ENCODE assay signal across 23 mouse cellular contexts in genomic region chr1:182054651-182055050, GRCm38 (mm10). TPM values are rescaled to one million over a fixed set of nuclear protein-coding genes. Genes with fewer than 3 reads are reported as not detected.
DNase-seq lines count a peak whose midpoint lies in the region; ATAC-seq lines count a peak whose summit lies in the region.
"Had no signal": no experiment of that assay in that cellular context is flagged by ENCODE, and none has a peak within 500 bp of the region (broad histone marks: within the 10 kb centered on the region; RNA-seq: fewer than 3 reads in every experiment).

No protein-coding gene starts in this region.

- WGBS in heart, embryonic 13.5 days = 77% methylated on average over 6 of the region's 6 CpGs
- 92% methylated on average over 6 of the region's 6 CpGs for WGBS in limb, embryonic 12.5 days
- WGBS in limb, embryonic 10.5 days = 91% methylated on average over 6 of the region's 6 CpGs
- WGBS in limb, embryonic 15.5 days = 91% methylated on average over 6 of the region's 6 CpGs
- WGBS in forebrain, embryonic 12.5 days = 91% methylated on average over 6 of the region's 6 CpGs

- H3K4me2 ChIP-seq in heart, embryonic 13.5 days = no peak overlapping the region
- H3K4me2 ChIP-seq in limb, embryonic 12.5 days = no peak overlapping the region
- no peak overlapping the region for H3K4me2 ChIP-seq in limb, embryonic 15.5 days
- H3K4me2 ChIP-seq in forebrain, embryonic 12.5 days = no peak overlapping the region
- H3K4me2 ChIP-seq: heart, embryonic 12.5 days; liver, embryonic 11.5 days; lung, embryonic 15.5 days; midbrain, embryonic 11.5 days; neural tube, embryonic 13.5 days had no signal

- H3K9me3 ChIP-seq in heart, embryonic 13.5 days = no peaks in the 10 kb centered on the region
- H3K9me3 ChIP-seq in limb, embryonic 12.5 days = no peaks in the 10 kb centered on the region
- H3K9me3 ChIP-seq in limb, embryonic 10.5 days (replicated peaks) = no peaks in the 10 kb centered on the region
- no peaks in the 10 kb centered on the region for H3K9me3 ChIP-seq in limb, embryonic 15.5 days
- H3K9me3 ChIP-seq in forebrain, embryonic 12.5 days = no peaks in the 10 kb centered on the region
- H3K9me3 ChIP-seq: forebrain, embryonic 10.5 days; G1E; heart, embryonic 12.5 days; lung, embryonic 15.5 days; neural tube, embryonic 13.5 days had no signal

- H3K27me3 ChIP-seq in heart, embryonic 13.5 days (replicated peaks) = no peaks in the 10 kb centered on the region
- H3K27me3 ChIP-seq in limb, embryonic 12.5 days = no peaks in the 10 kb centered on the region; the same call in 1 of the 2 replicates
- no peaks in the 10 kb centered on the region for H3K27me3 ChIP-seq in limb, embryonic 10.5 days (ENCODE audit: low read depth, poor library complexity, severe bottlenecking)
- H3K27me3 ChIP-seq in limb, embryonic 15.5 days = no peaks in the 10 kb centered on the region
- no peaks in the 10 kb centered on the region for H3K27me3 ChIP-seq in forebrain, embryonic 12.5 days
- H3K27me3 ChIP-seq: heart, embryonic 12.5 days; neural tube, embryonic 13.5 days had no signal

- intact Hi-C loops in heart, postnatal 10 days (cut with DNase I) = no loop called here

- no peak for ATAC-seq in heart, embryonic 13.5 days (ENCODE audit: extremely low read depth, insufficient number of reproducible peaks, low FRiP score, low TSS enrichment)
- ATAC-seq in limb, embryonic 12.5 days (ENCODE audit: insufficient number of reproducible peaks, insufficient read depth, low FRiP score, low TSS enrichment, low read depth) = no peak
- ATAC-seq in limb, embryonic 15.5 days (ENCODE audit: insufficient number of reproducible peaks, low FRiP score, low TSS enrichment, low read depth) = no peak
- ATAC-seq in forebrain, embryonic 12.5 days (ENCODE audit: low FRiP score) = no peak
- ATAC-seq: forebrain, embryonic 16.5 days; hindbrain, embryonic 16.5 days had no signal

- peak overlapping the region; percentile 48; the same call in 1 of the 2 replicates for H3K27ac ChIP-seq in heart, embryonic 13.5 days (replicated peaks)
- peak overlapping the region; percentile 37; the same call in 1 of the 2 replicates for H3K27ac ChIP-seq in limb, embryonic 12.5 days
- H3K27ac ChIP-seq in limb, embryonic 10.5 days = no peak overlapping the region
- H3K27ac ChIP-seq in limb, embryonic 15.5 days = 0 out of 2 replicates have a peak overlapping the region, but pooled peaks have one; percentile 7
- H3K27ac ChIP-seq in forebrain, embryonic 12.5 days = no peak overlapping the region
- H3K27ac ChIP-seq: forebrain, embryonic 10.5 days; lung, embryonic 15.5 days; neural tube, embryonic 13.5 days had no signal

- DNase-seq in heart, postnatal 10 days = no peak
- no peak for DNase-seq in limb, embryonic 10.5 days (ENCODE audit: low spot score)
- peak; percentile 75 for DNase-seq in R1 (ENCODE audit: low read depth, low spot score)
- DNase-seq in adrenal gland, postnatal 36 days = no peak
- DNase-seq: cerebellum, adult 11-12 months; cerebellum, adult 9-11 months; kidney, adult 18-20 months; layer of hippocampus, postnatal 36 days; right cerebral cortex, postnatal 4 days; thymus, postnatal 4 days had no signal

- H3K4me1 ChIP-seq in heart, embryonic 13.5 days = peaks cover 31% of the 10 kb centered on the region
- H3K4me1 ChIP-seq in limb, embryonic 12.5 days (replicated peaks) = peaks cover 18% of the 10 kb centered on the region
- peaks cover 23% of the 10 kb centered on the region for H3K4me1 ChIP-seq in limb, embryonic 10.5 days
- H3K4me1 ChIP-seq in limb, embryonic 15.5 days = peaks cover 14% of the 10 kb centered on the region
- H3K4me1 ChIP-seq in forebrain, embryonic 12.5 days = peaks cover 6% of the 10 kb centered on the region

- no peaks in the 10 kb centered on the region for H3K36me3 ChIP-seq in heart, embryonic 13.5 days
- no peaks in the 10 kb centered on the region for H3K36me3 ChIP-seq in limb, embryonic 12.5 days
- H3K36me3 ChIP-seq in limb, embryonic 10.5 days = no peaks in the 10 kb centered on the region
- H3K36me3 ChIP-seq in limb, embryonic 15.5 days = no peaks in the 10 kb centered on the region
- no peaks in the 10 kb centered on the region for H3K36me3 ChIP-seq in forebrain, embryonic 12.5 days (replicated peaks)
- H3K36me3 ChIP-seq: forebrain, embryonic 10.5 days; G1E; heart, embryonic 12.5 days; lung, embryonic 15.5 days; neural tube, embryonic 13.5 days had no signal

- no peak overlapping the region for H3K4me3 ChIP-seq in heart, embryonic 13.5 days
- no peak overlapping the region for H3K4me3 ChIP-seq in limb, embryonic 12.5 days (replicated peaks)
- no peak overlapping the region for H3K4me3 ChIP-seq in limb, embryonic 10.5 days
- no peak overlapping the region for H3K4me3 ChIP-seq in limb, embryonic 15.5 days
- H3K4me3 ChIP-seq in forebrain, embryonic 12.5 days (replicated peaks) = no peak overlapping the region
- H3K4me3 ChIP-seq: forebrain, embryonic 10.5 days; heart, embryonic 12.5 days; lung, embryonic 15.5 days; neural tube, embryonic 13.5 days had no signal

- H3K9ac ChIP-seq in heart, embryonic 13.5 days = no peak overlapping the region
- no peak overlapping the region for H3K9ac ChIP-seq in limb, embryonic 12.5 days (replicated peaks)
- no peak overlapping the region for H3K9ac ChIP-seq in limb, embryonic 15.5 days
- no peak overlapping the region for H3K9ac ChIP-seq in forebrain, embryonic 12.5 days
- H3K9ac ChIP-seq: heart, embryonic 12.5 days; lung, embryonic 15.5 days; neural tube, embryonic 13.5 days had no signal

RNA-seq across cellular contexts. Expression of gene Enah, which starts 34.9 kb away (rescaled TPM):
- polyA plus RNA-seq in heart, embryonic 13.5 days (2015; fragmentation: Nextera tagmentation; extraction: Ambion mirVana) = 14.7 and 14.8 TPM in 2 replicates
- 100 to 1,000 TPM; 140 to 156 TPM for total RNA-seq in heart, postnatal 10 days (2021)
- polyA plus RNA-seq in limb, embryonic 12.5 days (2016; fragmentation: Nextera tagmentation; extraction: Ambion mirVana) = 30.6 and 31.6 TPM in 2 replicates
- 23.0 and 23.6 TPM in 2 replicates for polyA plus RNA-seq in limb, embryonic 10.5 days (2016; fragmentation: Nextera tagmentation; extraction: Ambion mirVana)
- polyA plus RNA-seq in limb, embryonic 15.5 days (2015; fragmentation: Nextera tagmentation; extraction: Ambion mirVana) = 17.3 and 20.8 TPM in 2 replicates
- 10 to 100 TPM; 52.9 to 78.1 TPM for total RNA-seq in adrenal gland, postnatal 36 days (2021)
- 37.4 and 40.4 TPM in 2 replicates for polyA plus RNA-seq in forebrain, embryonic 12.5 days (2016; fragmentation: Nextera tagmentation; extraction: Ambion mirVana)
- polyA plus RNA-seq: G1E had no signal

Comparison
In these comparisons a context has a peak if more than half of its experiments do, and no peak if none do; other contexts are left out.
1. H3K27ac ChIP-seq: peak in heart, embryonic 13.5 days (single experiment), limb, embryonic 12.5 days (single experiment) and limb, embryonic 15.5 days (single experiment); none in limb, embryonic 10.5 days (single experiment) and forebrain, embryonic 12.5 days (single experiment).